Mouse (Mus musculus) erythroblast, adult 5-6 weeks (primary cell): ENCODE results near the gene Rnf31. TPM values are rescaled to one million over a fixed set of nuclear protein-coding genes. Genes with fewer than 3 reads are reported as not detected.

Experiments
- ATAC-seq: replicated peaks from 2 replicates; pipeline ENCODE4 v1.8.0; 2016; ENCODE audit warnings: moderate number of reproducible peaks, mild to moderate bottlenecking, moderate TSS enrichment, inconsistent platforms; ENCODE audit not compliant: poor library complexity, low FRiP score, severe bottlenecking
- total RNA-seq, 2 experiments: library from RNA; stranded (forward) in 1 of 2; stranded (reverse) in 1 of 2; fragments of 150-400 nt in 1 of 2; fragments of 200-764, 138-1000 nt in 1 of 2; gene quantifications; 2 replicates each; pipeline versions ENCODE4 v1.2.3 to v1.2.4; 2015 to 2017; ENCODE audit warnings: low replicate concordance in 2 of 2

The Rnf31 gene
- total RNA-seq (2015; ENCODE audit: low replicate concordance) (6.5 and 9.4 TPM in 2 replicates), total RNA-seq (2017; ENCODE audit: low replicate concordance) (7.1 and 8.9 TPM in 2 replicates)

GRCm38 (mm10) chr14:55591331-55591891, at the start of gene Rnf31:
Rnf31 (plus strand) TSS chr14:55591708.
- ATAC-seq: peak; percentile 87

GRCm38 (mm10) chr14:55542268-55542667, 49.2 kb upstream of the Rnf31 start:
- ATAC-seq: peak; percentile 78

- no peak for ATAC-seq
These were observed 47.2 kb upstream of the Rnf31 start for GRCm38 (mm10) chr14:55544334-55544733.

- ATAC-seq: no peak
These were observed 41.3 kb upstream of the Rnf31 start for GRCm38 (mm10) chr14:55550191-55550590.

- ATAC-seq: no peak
These were observed 40.2 kb upstream of the Rnf31 start for GRCm38 (mm10) chr14:55551347-55551746.

GRCm38 (mm10) chr14:55551794-55552193, 39.7 kb upstream of the Rnf31 start:
- ATAC-seq: no peak

- ATAC-seq: no peak
These were observed 36.9 kb upstream of the Rnf31 start for GRCm38 (mm10) chr14:55554635-55555034.

GRCm38 (mm10) chr14:55555788-55556187, 35.7 kb upstream of the Rnf31 start:
- ATAC-seq: no peak

GRCm38 (mm10) chr14:55557003-55557402, 34.5 kb upstream of the Rnf31 start:
- ATAC-seq: no peak

GRCm38 (mm10) chr14:55557587-55557986, 33.9 kb upstream of the Rnf31 start:
- no peak for ATAC-seq

- no peak for ATAC-seq
These were observed 32.6 kb upstream of the Rnf31 start for GRCm38 (mm10) chr14:55558740-55559448.

- peak; percentile 76 for ATAC-seq
These were observed 31.7 kb upstream of the Rnf31 start, which contains the start of gene Dcaf11 for GRCm38 (mm10) chr14:55559799-55560201. Dcaf11 (plus strand) TSS chr14:55560006.

- peak; percentile 84 for ATAC-seq
These were observed 31.1 kb upstream of the Rnf31 start, which contains the start of gene A730061H03Rik for GRCm38 (mm10) chr14:55560202-55561073. A730061H03Rik (minus strand) TSS chr14:55560406.

GRCm38 (mm10) chr14:55561860-55562259, 29.6 kb upstream of the Rnf31 start:
- ATAC-seq: no peak

- no peak for ATAC-seq
These were observed 28.3 kb upstream of the Rnf31 start for GRCm38 (mm10) chr14:55563249-55563648.

- ATAC-seq: no peak
These were observed 25.8 kb upstream of the Rnf31 start for GRCm38 (mm10) chr14:55565748-55566147.

GRCm38 (mm10) chr14:55567496-55567895, 24.0 kb upstream of the Rnf31 start:
- ATAC-seq: no peak

GRCm38 (mm10) chr14:55570588-55570987, 20.9 kb upstream of the Rnf31 start:
- peak; percentile 34; the same call in 1 of the 2 replicates for ATAC-seq

- no peak for ATAC-seq
These were observed 19.7 kb upstream of the Rnf31 start for GRCm38 (mm10) chr14:55571760-55572159.

- ATAC-seq: no peak
These were observed 16.2 kb upstream of the Rnf31 start, which contains the start of gene Fitm1 for GRCm38 (mm10) chr14:55575302-55575701. Fitm1 (plus strand) TSS chr14:55575617.
